Mouse (Mus musculus): ENCODE results near the gene Chmp1a.
"Not testable (repeated sequence)": the region's sequence is repeated elsewhere in the genome, so short reads cannot be mapped to it uniquely, and the experiment has no call there.

The Chmp1a gene

GRCm38 (mm10) chr8:123231742-123232141 lies 19.2 kb upstream of the Chmp1a start:
- no peak for DNase-seq (ENCODE audit: low read depth)

GRCm38 (mm10) chr8:123230326-123230725 lies 17.8 kb upstream of the Chmp1a start:
- DNase-seq (ENCODE audit: low read depth): not testable (repeated sequence)

- no peak for DNase-seq (ENCODE audit: low read depth)
These were observed 15.9 kb upstream of the Chmp1a start for GRCm38 (mm10) chr8:123228416-123228815.

- peak; percentile 96 for DNase-seq (ENCODE audit: low read depth)
These were observed 12.0 kb upstream of the Chmp1a start, which contains the start of gene Cdk10 for GRCm38 (mm10) chr8:123224278-123225266. Cdk10 (plus strand) TSS chr8:123224842.

- no peak for DNase-seq (ENCODE audit: low read depth)
These were observed 8.4 kb upstream of the Chmp1a start for GRCm38 (mm10) chr8:123220917-123221316.

GRCm38 (mm10) chr8:123215430-123215829 lies 2.9 kb upstream of the Chmp1a start:
- no peak for DNase-seq (ENCODE audit: low read depth)

GRCm38 (mm10) chr8:123213118-123213772 lies 682 bp upstream of the Chmp1a start:
- DNase-seq (ENCODE audit: low read depth): no peak

GRCm38 (mm10) chr8:123211876-123212275 lies 687 bp downstream of the Chmp1a start:
- DNase-seq (ENCODE audit: low read depth): peak; percentile 56

GRCm38 (mm10) chr8:123203571-123203970 lies 9.0 kb downstream of the Chmp1a start:
- peak; percentile 60 for DNase-seq (ENCODE audit: low read depth)

GRCm38 (mm10) chr8:123202288-123202687 lies 10.3 kb downstream of the Chmp1a start:
- peak; percentile 87 for DNase-seq (ENCODE audit: low read depth)

GRCm38 (mm10) chr8:123199864-123200263 lies 12.7 kb downstream of the Chmp1a start:
- DNase-seq (ENCODE audit: low read depth): no peak

GRCm38 (mm10) chr8:123197016-123197415 lies 15.5 kb downstream of the Chmp1a start:
- peak; percentile 44 for DNase-seq (ENCODE audit: low read depth)

GRCm38 (mm10) chr8:123193771-123194170 lies 18.8 kb downstream of the Chmp1a start:
- no peak for DNase-seq (ENCODE audit: low read depth)

GRCm38 (mm10) chr8:123191908-123192307 lies 20.7 kb downstream of the Chmp1a start:
- DNase-seq (ENCODE audit: low read depth): no peak

- DNase-seq (ENCODE audit: low read depth): peak; percentile 67
These were observed 21.9 kb downstream of the Chmp1a start for GRCm38 (mm10) chr8:123190678-123191077.

GRCm38 (mm10) chr8:123188841-123189240 lies 23.7 kb downstream of the Chmp1a start:
- DNase-seq (ENCODE audit: low read depth): no peak

GRCm38 (mm10) chr8:123188006-123188405 lies 24.6 kb downstream of the Chmp1a start:
- DNase-seq (ENCODE audit: low read depth): no peak

GRCm38 (mm10) chr8:123185566-123186409 lies 26.8 kb downstream of the Chmp1a start, which contains the start of gene Dpep1:
Dpep1 (plus strand) TSS chr8:123186242.
- no peak for DNase-seq (ENCODE audit: low read depth)

- DNase-seq (ENCODE audit: low read depth): no peak
These were observed 31.2 kb downstream of the Chmp1a start for GRCm38 (mm10) chr8:123181391-123181790.

GRCm38 (mm10) chr8:123157888-123158465 lies 54.6 kb downstream of the Chmp1a start, which contains the start of gene Sult5a1:
Sult5a1 (minus strand) TSS chr8:123158315.
- DNase-seq (ENCODE audit: low read depth): no peak

- no peak for DNase-seq (ENCODE audit: low read depth)
These were observed 56.3 kb downstream of the Chmp1a start for GRCm38 (mm10) chr8:123156070-123156773.

Measured in induced T-regulatory cell, adult 2 months (primary cell).